Mouse (Mus musculus) midbrain, postnatal 0 days (tissue): ENCODE results near the gene Wdr18. TPM values are rescaled to one million over a fixed set of nuclear protein-coding genes. Genes with fewer than 3 reads are reported as not detected.

Experiments used
- ATAC-seq: fragments of 200-750 bp; cut with Nextera tagmentation; 2 replicates; pipeline ENCODE4 v1.8.0; 2017; ENCODE audit warnings: moderate number of reproducible peaks, mild to moderate bottlenecking, moderate TSS enrichment, moderate library complexity; ENCODE audit not compliant: low FRiP score
- DNase-seq: peaks from one replicate; pipeline ENCODE4 v3.0.0-alpha.2; 2015; ENCODE audit warnings: low spot score
- H3K27ac ChIP-seq: fragments of 300-500 bp; sonication (generic); 2 replicates; pipeline ENCODE4 v1.5.1; 2014; ENCODE audit warnings: low read depth, mild to moderate bottlenecking, low read length, mixed read lengths
- H3K27me3 ChIP-seq: fragments of 300-500 bp; sonication (generic); 2 replicates; pipeline ENCODE4 v1.6.1; 2014; ENCODE audit warnings: low read length, control low read depth, mixed read lengths; ENCODE audit not compliant: insufficient read depth
- H3K36me3 ChIP-seq: fragments of 300-500 bp; sonication (generic); 2 replicates; pipeline ENCODE4 v1.6.1; 2014; ENCODE audit warnings: low read length, control low read depth, mixed read lengths; ENCODE audit not compliant: insufficient read depth
- H3K4me1 ChIP-seq: fragments of 300-500 bp; sonication (generic); 2 replicates; pipeline ENCODE4 v1.6.1; 2014; ENCODE audit warnings: mild to moderate bottlenecking, control low read depth, antibody characterized with exemption, low read length, mixed read lengths; ENCODE audit not compliant: insufficient read depth
- H3K4me2 ChIP-seq: fragments of 300-500 bp; sonication (generic); 2 replicates; pipeline ENCODE4 v1.6.1; 2014; ENCODE audit warnings: low read depth, mild to moderate bottlenecking, low read length, mixed read lengths; ENCODE audit not compliant: poor library complexity, severe bottlenecking
- H3K4me3 ChIP-seq: fragments of 300-500 bp; sonication (generic); 2 replicates; pipeline ENCODE4 v1.5.1; 2014; ENCODE audit warnings: low read depth, mild to moderate bottlenecking, low read length, moderate library complexity
- H3K9ac ChIP-seq: fragments of 300-500 bp; sonication (generic); replicated peaks from 2 replicates; pipeline ENCODE4 v1.6.1; 2014; ENCODE audit warnings: mild to moderate bottlenecking, low read length, moderate library complexity, mixed read lengths; ENCODE audit not compliant: poor library complexity, severe bottlenecking
- H3K9me3 ChIP-seq: fragments of 300-500 bp; sonication (generic); 2 replicates; pipeline ENCODE4 v1.6.1; 2016; ENCODE audit warnings: low read length, control low read depth
- CTCF ChIP-seq: IDR thresholded peaks from 2 replicates; pipeline ENCODE4 v1.5.1; 2016; ENCODE audit warnings: antibody characterized with exemption, mild to moderate bottlenecking
- WGBS: fragments of 180-500 bp; shearing (Covaris S2); extraction: QIAGEN DNeasy Blood & Tissue Kit; methylation state at CpG from one replicate; pipeline ENCODE4 v1.1.7; 2014; 5-methylcytosine and 5-hydroxymethylcytosine counted together
- polyA plus RNA-seq: library from polyadenylated mRNA; unstranded; fragments of >200 nt; fragmentation: Nextera tagmentation; extraction: Ambion mirVana; gene quantifications from 2 replicates; pipeline ENCODE4 v1.2.1, GENCODE M21; 2015
- total RNA-seq: library from RNA; depleted of rRNA; stranded (reverse); fragments of >200 nt; gene quantifications from 2 replicates; pipeline ENCODE4 v1.2.3, GENCODE M21; 2014

The Wdr18 gene
- total and polyA plus RNA-seq, 2 experiments from 2014 or later: 72.6 to 102 TPM

GRCm38 (mm10) chr10:79916081-79916480, 43.9 kb upstream of the Wdr18 start:
- DNase-seq (no peak), ATAC-seq (no peak)
- H3K4me1 ChIP-seq: peaks cover 12% of the 10 kb centered on the region; the same call in 1 of the 2 replicates
- peaks cover 10% of the 10 kb centered on the region; the same call in 1 of the 2 replicates for H3K36me3 ChIP-seq
- H3K4me2 ChIP-seq: peak overlapping the region; percentile 95
- H3K9ac ChIP-seq: peak overlapping the region; percentile 86
- H3K27me3 ChIP-seq: peaks cover 33% of the 10 kb centered on the region
- TF ChIP-seq CTCF: no peak
- peak overlapping the region; percentile 59 for H3K4me3 ChIP-seq
- whole genome bisulfite sequencing: 7% methylated on average over 8 of the region's 8 CpGs
- no peaks in the 10 kb centered on the region for H3K9me3 ChIP-seq
- H3K27ac ChIP-seq: peak overlapping the region; percentile 70; the same call in 1 of the 2 replicates

GRCm38 (mm10) chr10:79916808-79917531, 43.0 kb upstream of the Wdr18 start, which contains the start of gene Kiss1r:
Gene Kiss1r (plus strand): TSS chr10:79916971.
- H3K27ac ChIP-seq: peak within 1 kb of the TSS; percentile 70
- 2% methylated on average over 42 of the region's 42 CpGs for WGBS
- peak within 1 kb of the TSS; percentile 86 for H3K9ac ChIP-seq
- H3K4me2 ChIP-seq: peak within 1 kb of the TSS; percentile 95
- no peaks in the 10 kb centered on the region for H3K9me3 ChIP-seq
- H3K4me1 ChIP-seq: peaks cover 18% of the 10 kb centered on the region
- H3K27me3 ChIP-seq: peaks cover 33% of the 10 kb centered on the region
- DNase-seq (peak; percentile 80), ATAC-seq (peak; percentile 70)
- peaks cover 6% of the 10 kb centered on the region; the same call in 1 of the 2 replicates for H3K36me3 ChIP-seq
- peak within 1 kb of the TSS; percentile 59 for H3K4me3 ChIP-seq
- no peak for TF ChIP-seq CTCF

GRCm38 (mm10) chr10:79917532-79918100, 42.3 kb upstream of the Wdr18 start:
- Histone ChIP-seq H3K4me1 (peaks cover 18% of the 10 kb centered on the region), H3K9me3 (no peaks in the 10 kb centered on the region), H3K36me3 (no peaks in the 10 kb centered on the region), H3K4me2 (peak overlapping the region; percentile 95), H3K27me3 (peaks cover 39% of the 10 kb centered on the region), H3K9ac (peak overlapping the region; percentile 86; the same call in 1 of the 2 replicates), H3K27ac (no peak overlapping the region), H3K4me3 (peak overlapping the region; percentile 59)
- WGBS: 63% methylated on average over 5 of the region's 5 CpGs
- ATAC-seq (no peak), DNase-seq (no peak)
- no peak for TF ChIP-seq CTCF

- H3K4me3 ChIP-seq: no peak overlapping the region; the same call in 1 of the 2 replicates
- H3K4me2 ChIP-seq: no peak overlapping the region; the same call in 1 of the 2 replicates
- TF ChIP-seq CTCF: no peak
- no peaks in the 10 kb centered on the region for H3K36me3 ChIP-seq
- H3K27ac ChIP-seq: no peak overlapping the region
- ATAC-seq (no peak), DNase-seq (no peak)
- H3K4me1 ChIP-seq: peaks cover 18% of the 10 kb centered on the region
- 6% methylated on average over 35 of the region's 35 CpGs for WGBS
- no peaks in the 10 kb centered on the region for H3K9me3 ChIP-seq
- H3K27me3 ChIP-seq: peaks cover 48% of the 10 kb centered on the region
- H3K9ac ChIP-seq: no peak overlapping the region
Observed at GRCm38 (mm10) chr10:79918231-79919078, 41.5 kb upstream of the Wdr18 start.

- H3K4me3 ChIP-seq: no peak overlapping the region
- no peaks in the 10 kb centered on the region for H3K36me3 ChIP-seq
- no peak overlapping the region for H3K27ac ChIP-seq
- WGBS: 5% methylated on average over 21 of the region's 21 CpGs
- DNase-seq (no peak), ATAC-seq (no peak)
- peaks cover 17% of the 10 kb centered on the region for H3K4me1 ChIP-seq
- no peaks in the 10 kb centered on the region for H3K9me3 ChIP-seq
- no peak overlapping the region for H3K9ac ChIP-seq
- no peak for TF ChIP-seq CTCF
- peaks cover 50% of the 10 kb centered on the region for H3K27me3 ChIP-seq
- 0 out of 2 replicates have a peak overlapping the region, but pooled peaks have one; percentile 20 for H3K4me2 ChIP-seq
Observed at GRCm38 (mm10) chr10:79919251-79919849, 40.6 kb upstream of the Wdr18 start.
